Mouse (Mus musculus): ENCODE measurements around the gene Insc. TPM values are rescaled to one million over a fixed set of nuclear protein-coding genes. Genes with fewer than 3 reads are reported as not detected.

Gene Insc
- polyA plus RNA-seq, 1 experiment from 2014 or later: 2.2 TPM

GRCm38 (mm10) chr7:114873315-114874012 is 130.0 kb downstream of the Insc start:
- H3K9ac ChIP-seq (ENCODE audit: low read length): no peak overlapping the region
- no peak for ATAC-seq (ENCODE audit: low FRiP score)
- 71% methylated on average over 3 of the region's 3 CpGs for WGBS
- H3K27me3 ChIP-seq (ENCODE audit: control insufficient read depth, insufficient read depth, low read length): no peaks in the 10 kb centered on the region
- H3K36me3 ChIP-seq (ENCODE audit: control insufficient read depth, insufficient read depth, low read length): no peaks in the 10 kb centered on the region
- no peaks in the 10 kb centered on the region for H3K9me3 ChIP-seq (ENCODE audit: control insufficient read depth, low read length)
- H3K4me1 ChIP-seq (ENCODE audit: control insufficient read depth, insufficient read depth, low read length): no peaks in the 10 kb centered on the region
- H3K4me3 ChIP-seq (ENCODE audit: low read depth, low read length): no peak overlapping the region
- H3K27ac ChIP-seq (ENCODE audit: low read depth, low read length): no peak overlapping the region
- no peak for DNase-seq (ENCODE audit: low spot score, missing footprints)
- H3K4me2 ChIP-seq: no peak overlapping the region

GRCm38 (mm10) chr7:114874032-114874441 is 130.5 kb downstream of the Insc start:
- no peak for DNase-seq (ENCODE audit: low spot score, missing footprints)
- WGBS: 55% methylated on average over 6 of the region's 6 CpGs
- no peaks in the 10 kb centered on the region for H3K9me3 ChIP-seq (ENCODE audit: control insufficient read depth, low read length)
- no peaks in the 10 kb centered on the region for H3K27me3 ChIP-seq (ENCODE audit: control insufficient read depth, insufficient read depth, low read length)
- no peaks in the 10 kb centered on the region for H3K36me3 ChIP-seq (ENCODE audit: control insufficient read depth, insufficient read depth, low read length)
- no peak overlapping the region for H3K27ac ChIP-seq (ENCODE audit: low read depth, low read length)
- H3K4me2 ChIP-seq: no peak overlapping the region
- ATAC-seq (ENCODE audit: low FRiP score): no peak
- H3K4me3 ChIP-seq (ENCODE audit: low read depth, low read length): no peak overlapping the region
- no peak overlapping the region for H3K9ac ChIP-seq (ENCODE audit: low read length)
- H3K4me1 ChIP-seq (ENCODE audit: control insufficient read depth, insufficient read depth, low read length): no peaks in the 10 kb centered on the region

GRCm38 (mm10) chr7:114874579-114874978 is 131.1 kb downstream of the Insc start:
- ATAC-seq (ENCODE audit: low FRiP score) (no peak), DNase-seq (ENCODE audit: low spot score, missing footprints) (no peak)
- Histone ChIP-seq H3K4me2 (no peak overlapping the region), H3K36me3 (ENCODE audit: control insufficient read depth, insufficient read depth, low read length) (no peaks in the 10 kb centered on the region), H3K9me3 (ENCODE audit: control insufficient read depth, low read length) (no peaks in the 10 kb centered on the region), H3K4me3 (ENCODE audit: low read depth, low read length) (no peak overlapping the region), H3K27me3 (ENCODE audit: control insufficient read depth, insufficient read depth, low read length) (no peaks in the 10 kb centered on the region), H3K27ac (ENCODE audit: low read depth, low read length) (no peak overlapping the region), H3K4me1 (ENCODE audit: control insufficient read depth, insufficient read depth, low read length) (no peaks in the 10 kb centered on the region), H3K9ac (ENCODE audit: low read length) (no peak overlapping the region)
- WGBS: 91% methylated on average over 2 of the region's 2 CpGs

- no peak for DNase-seq (ENCODE audit: low spot score, missing footprints)
- Histone ChIP-seq H3K27me3 (ENCODE audit: control insufficient read depth, insufficient read depth, low read length) (no peaks in the 10 kb centered on the region), H3K9me3 (ENCODE audit: control insufficient read depth, low read length) (no peaks in the 10 kb centered on the region), H3K4me2 (no peak overlapping the region), H3K36me3 (ENCODE audit: control insufficient read depth, insufficient read depth, low read length) (no peaks in the 10 kb centered on the region), H3K27ac (ENCODE audit: low read depth, low read length) (no peak overlapping the region), H3K4me1 (ENCODE audit: control insufficient read depth, insufficient read depth, low read length) (no peaks in the 10 kb centered on the region), H3K4me3 (ENCODE audit: low read depth, low read length) (no peak overlapping the region), H3K9ac (ENCODE audit: low read length) (no peak overlapping the region)
- 89% methylated on average over 2 of the region's 2 CpGs for WGBS
- no peak for ATAC-seq (ENCODE audit: low FRiP score)
These were observed 140.1 kb downstream of the Insc start for GRCm38 (mm10) chr7:114883602-114884001.

- no peaks in the 10 kb centered on the region for H3K27me3 ChIP-seq (ENCODE audit: control insufficient read depth, insufficient read depth, low read length)
- no peak overlapping the region for H3K4me2 ChIP-seq
- H3K36me3 ChIP-seq (ENCODE audit: control insufficient read depth, insufficient read depth, low read length): no peaks in the 10 kb centered on the region
- no peak overlapping the region for H3K27ac ChIP-seq (ENCODE audit: low read depth, low read length)
- 76% methylated on average over 4 of the region's 4 CpGs for WGBS
- no peak for ATAC-seq (ENCODE audit: low FRiP score)
- no peak overlapping the region for H3K9ac ChIP-seq (ENCODE audit: low read length)
- no peaks in the 10 kb centered on the region for H3K4me1 ChIP-seq (ENCODE audit: control insufficient read depth, insufficient read depth, low read length)
- DNase-seq (ENCODE audit: low spot score, missing footprints): no peak
- H3K9me3 ChIP-seq (ENCODE audit: control insufficient read depth, low read length): no peaks in the 10 kb centered on the region
- no peak overlapping the region for H3K4me3 ChIP-seq (ENCODE audit: low read depth, low read length)
These were observed 143.4 kb downstream of the Insc start for GRCm38 (mm10) chr7:114886933-114887332.

GRCm38 (mm10) chr7:114890215-114890614 is 146.7 kb downstream of the Insc start:
- no peak overlapping the region for H3K4me3 ChIP-seq (ENCODE audit: low read depth, low read length)
- no peaks in the 10 kb centered on the region for H3K36me3 ChIP-seq (ENCODE audit: control insufficient read depth, insufficient read depth, low read length)
- WGBS: 96% methylated on average over 4 of the region's 4 CpGs
- H3K27me3 ChIP-seq (ENCODE audit: control insufficient read depth, insufficient read depth, low read length): no peaks in the 10 kb centered on the region
- no peaks in the 10 kb centered on the region for H3K9me3 ChIP-seq (ENCODE audit: control insufficient read depth, low read length)
- ATAC-seq (ENCODE audit: low FRiP score) (no peak), DNase-seq (ENCODE audit: low spot score, missing footprints) (no peak)
- H3K4me1 ChIP-seq (ENCODE audit: control insufficient read depth, insufficient read depth, low read length): no peaks in the 10 kb centered on the region
- no peak overlapping the region for H3K4me2 ChIP-seq
- no peak overlapping the region for H3K27ac ChIP-seq (ENCODE audit: low read depth, low read length)
- H3K9ac ChIP-seq (ENCODE audit: low read length): no peak overlapping the region

- Histone ChIP-seq H3K27me3 (ENCODE audit: control insufficient read depth, insufficient read depth, low read length) (no peaks in the 10 kb centered on the region), H3K27ac (ENCODE audit: low read depth, low read length) (no peak overlapping the region), H3K9me3 (ENCODE audit: control insufficient read depth, low read length) (no peaks in the 10 kb centered on the region), H3K4me1 (ENCODE audit: control insufficient read depth, insufficient read depth, low read length) (no peaks in the 10 kb centered on the region), H3K4me3 (ENCODE audit: low read depth, low read length) (no peak overlapping the region), H3K9ac (ENCODE audit: low read length) (no peak overlapping the region), H3K36me3 (ENCODE audit: control insufficient read depth, insufficient read depth, low read length) (no peaks in the 10 kb centered on the region), H3K4me2 (no peak overlapping the region)
- DNase-seq (ENCODE audit: low spot score, missing footprints) (no peak), ATAC-seq (ENCODE audit: low FRiP score) (no peak)
These were observed 149.2 kb downstream of the Insc start for GRCm38 (mm10) chr7:114892618-114893257.

- no peaks in the 10 kb centered on the region for H3K9me3 ChIP-seq (ENCODE audit: control insufficient read depth, low read length)
- 74% methylated on average over 1 of the region's 1 CpGs for WGBS
- DNase-seq (ENCODE audit: low spot score, missing footprints): no peak
These were observed 150.4 kb downstream of the Insc start for GRCm38 (mm10) chr7:114893889-114894288.

GRCm38 (mm10) chr7:114896966-114897697 is 153.6 kb downstream of the Insc start:
- no peak overlapping the region for H3K4me3 ChIP-seq (ENCODE audit: low read depth, low read length)
- H3K4me1 ChIP-seq (ENCODE audit: control insufficient read depth, insufficient read depth, low read length): no peaks in the 10 kb centered on the region
- no peaks in the 10 kb centered on the region for H3K36me3 ChIP-seq (ENCODE audit: control insufficient read depth, insufficient read depth, low read length)
- no peaks in the 10 kb centered on the region for H3K27me3 ChIP-seq (ENCODE audit: control insufficient read depth, insufficient read depth, low read length)
- 78% methylated on average over 15 of the region's 15 CpGs for WGBS
- ATAC-seq (ENCODE audit: low FRiP score): no peak
- H3K4me2 ChIP-seq: no peak overlapping the region
- H3K9me3 ChIP-seq (ENCODE audit: control insufficient read depth, low read length): no peaks in the 10 kb centered on the region
- no peak overlapping the region for H3K9ac ChIP-seq (ENCODE audit: low read length)
- no peak overlapping the region for H3K27ac ChIP-seq (ENCODE audit: low read depth, low read length)
- no peak for DNase-seq (ENCODE audit: low spot score, missing footprints)

More at GRCm38 (mm10) chr7:114893889-114894288, 150.4 kb downstream of the Insc start:
- no peak overlapping the region for H3K4me3 ChIP-seq (ENCODE audit: low read depth, low read length)
- no peaks in the 10 kb centered on the region for H3K4me1 ChIP-seq (ENCODE audit: control insufficient read depth, insufficient read depth, low read length)
- no peaks in the 10 kb centered on the region for H3K36me3 ChIP-seq (ENCODE audit: control insufficient read depth, insufficient read depth, low read length)
- H3K27me3 ChIP-seq (ENCODE audit: control insufficient read depth, insufficient read depth, low read length): no peaks in the 10 kb centered on the region
- H3K9ac ChIP-seq (ENCODE audit: low read length): no peak overlapping the region
- no peak for ATAC-seq (ENCODE audit: low FRiP score)
- H3K4me2 ChIP-seq: no peak overlapping the region
- H3K27ac ChIP-seq (ENCODE audit: low read depth, low read length): no peak overlapping the region
